Mouse (Mus musculus) embryonic fibroblast, embryonic 13.5 days (primary cell): ENCODE results near the gene Rpp38.

Experiments used
- CTCF ChIP-seq: IDR thresholded peaks from 2 replicates; pipeline ENCODE4 v1.5.1; 2011; ENCODE audit warnings: mild to moderate bottlenecking, control low read depth, low read length, moderate library complexity, borderline replicate concordance; ENCODE audit not compliant: insufficient read depth
- POLR2A ChIP-seq: IDR thresholded peaks from 2 replicates; pipeline ENCODE4 v1.6.1; 2011; ENCODE audit warnings: low read depth, mild to moderate bottlenecking, control low read depth, low read length, moderate library complexity

GRCm38 (mm10) chr2:3286243-3286642 is 46.2 kb downstream of the Rpp38 start:
- TF ChIP-seq CTCF (no peak), POLR2A (no peak)
